Mouse (Mus musculus) kidney, embryonic 14.5 days (tissue): ENCODE measurements around the gene Sbf1. TPM values are rescaled to one million over a fixed set of nuclear protein-coding genes. Genes with fewer than 3 reads are reported as not detected.

Experiments
- ATAC-seq: fragments of 200-750 bp; cut with Nextera tagmentation; 2 replicates; pipeline ENCODE4 v1.8.0; 2017; ENCODE audit warnings: moderate number of reproducible peaks, mild to moderate bottlenecking, moderate TSS enrichment, moderate library complexity; ENCODE audit not compliant: low FRiP score, low TSS enrichment
- H3K27ac ChIP-seq: fragments of 300-500 bp; sonication (generic); 2 replicates; pipeline ENCODE4 v1.5.1; 2014; ENCODE audit warnings: low read depth, mild to moderate bottlenecking, low read length, moderate library complexity, mixed read lengths
- H3K27me3 ChIP-seq: fragments of 300-500 bp; sonication (generic); 2 replicates; pipeline ENCODE4 v1.6.1; 2014; ENCODE audit warnings: mild to moderate bottlenecking, low read length; ENCODE audit not compliant: control insufficient read depth, insufficient read depth
- H3K36me3 ChIP-seq: fragments of 300-500 bp; sonication (generic); 2 replicates; pipeline ENCODE4 v1.6.1; 2014; ENCODE audit warnings: low read length, mixed read lengths; ENCODE audit not compliant: control insufficient read depth, insufficient read depth
- H3K4me1 ChIP-seq: fragments of 300-500 bp; sonication (generic); 2 replicates; pipeline ENCODE4 v1.6.1; 2014; ENCODE audit warnings: low read length, mixed read lengths; ENCODE audit not compliant: control insufficient read depth, insufficient read depth
- H3K4me2 ChIP-seq: fragments of 300-500 bp; sonication (generic); replicated peaks from 2 replicates; pipeline ENCODE4 v1.6.1; 2014; ENCODE audit warnings: low read depth, mild to moderate bottlenecking, low read length
- H3K4me3 ChIP-seq: fragments of 300-500 bp; sonication (generic); 2 replicates; pipeline ENCODE4 v1.5.1; 2014; ENCODE audit warnings: mild to moderate bottlenecking, low read length
- H3K9ac ChIP-seq: fragments of 300-500 bp; sonication (generic); 2 replicates; pipeline ENCODE4 v1.6.1; 2014; ENCODE audit warnings: low read depth, mild to moderate bottlenecking, low read length, moderate library complexity
- H3K9me3 ChIP-seq: fragments of 300-500 bp; sonication (generic); 2 replicates; pipeline ENCODE4 v1.6.1; 2016; ENCODE audit warnings: low read length; ENCODE audit not compliant: control insufficient read depth
- WGBS: fragments of 180-500 bp; shearing (Covaris S2); extraction: QIAGEN DNeasy Blood & Tissue Kit; methylation state at CpG from one replicate; pipeline ENCODE4 v1.1.7; 2014; 5-methylcytosine and 5-hydroxymethylcytosine counted together
- polyA plus RNA-seq: library from polyadenylated mRNA; unstranded; fragments of >200 nt; fragmentation: Nextera tagmentation; extraction: Ambion mirVana; gene quantifications from 2 replicates; pipeline ENCODE4 v1.2.1, GENCODE M21; 2014

Gene Sbf1
- polyA plus RNA-seq, 1 experiment from 2014 or later, result 62.0 TPM

DNA sequence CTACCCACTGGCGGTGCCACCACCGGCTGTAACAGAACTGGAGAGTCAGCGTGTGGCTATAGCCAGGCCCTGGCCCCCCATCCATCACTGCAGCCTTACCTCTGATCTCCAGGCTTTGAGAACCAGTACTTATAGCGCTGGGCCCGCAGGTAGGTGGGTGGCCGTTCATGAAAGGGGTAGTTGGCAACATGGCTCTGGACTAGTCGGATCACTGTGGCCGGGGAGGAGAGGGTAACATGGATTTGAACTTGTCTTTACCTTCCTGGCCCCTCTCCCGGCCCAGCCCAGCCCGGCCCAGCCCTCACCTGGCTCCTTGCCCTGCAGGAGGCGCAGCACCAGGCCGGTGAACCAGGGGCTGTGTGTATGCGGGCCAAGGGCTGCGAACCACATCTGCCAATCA, 36.9 kb upstream of the Sbf1 start:
- Histone ChIP-seq H3K36me3 (peaks cover 36% of the 10 kb centered on the region), H3K9ac (no peak overlapping the region), H3K4me1 (peaks cover 7% of the 10 kb centered on the region; the same call in 1 of the 2 replicates), H3K9me3 (no peaks in the 10 kb centered on the region), H3K27ac (no peak overlapping the region), H3K4me2 (no peak overlapping the region), H3K27me3 (no peaks in the 10 kb centered on the region), H3K4me3 (no peak overlapping the region)
- WGBS, result 97% methylated on average over 14 of the region's 14 CpGs
- no peak for ATAC-seq

DNA sequence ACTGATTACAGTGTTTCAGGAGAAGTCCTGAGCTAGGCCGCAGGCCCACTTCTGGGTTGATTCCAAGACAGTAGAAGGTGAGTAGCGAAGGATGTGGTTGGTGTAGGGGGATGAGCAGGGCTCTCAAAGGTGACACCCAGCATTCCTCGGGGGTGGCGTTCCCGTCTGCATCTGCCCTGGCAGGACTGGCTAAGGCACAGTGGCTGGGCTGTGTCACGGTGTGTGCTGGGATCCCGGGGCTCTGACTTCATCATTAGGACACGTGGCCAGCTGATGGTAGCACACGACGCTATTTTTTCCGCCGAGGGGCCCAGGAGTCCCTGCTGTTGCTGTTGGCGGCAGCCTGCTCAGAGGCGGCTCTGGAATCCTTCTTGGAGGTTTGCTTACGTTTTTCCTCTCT, 36.2 kb upstream of the Sbf1 start:
- Histone ChIP-seq H3K36me3 (peaks cover 36% of the 10 kb centered on the region), H3K4me2 (no peak overlapping the region), H3K9me3 (no peaks in the 10 kb centered on the region), H3K27ac (no peak overlapping the region), H3K4me1 (peaks cover 5% of the 10 kb centered on the region; the same call in 1 of the 2 replicates), H3K4me3 (no peak overlapping the region), H3K9ac (no peak overlapping the region), H3K27me3 (no peaks in the 10 kb centered on the region)
- ATAC-seq, result no peak
- 90% methylated on average over 15 of the region's 15 CpGs for WGBS

DNA sequence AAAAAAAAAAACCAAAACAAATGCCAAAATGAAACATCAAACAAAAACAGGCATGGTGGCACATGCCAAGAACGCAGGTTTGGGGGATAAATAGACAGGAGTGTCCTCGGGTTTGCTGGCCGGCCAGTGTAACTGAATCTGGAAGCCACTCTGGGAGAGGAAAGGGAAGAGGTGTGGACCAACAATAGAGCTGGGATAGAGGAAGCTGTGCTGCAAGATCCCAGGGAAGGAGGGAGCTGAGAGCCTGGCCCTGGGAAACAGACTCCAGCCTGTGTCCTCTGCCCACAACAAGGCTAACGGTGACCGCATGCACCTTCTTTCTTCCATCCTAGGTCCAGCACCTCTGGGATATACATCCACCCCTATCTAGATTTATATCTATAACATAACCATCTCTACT, 35.3 kb upstream of the Sbf1 start:
- no peak for ATAC-seq
- Histone ChIP-seq H3K36me3 (peaks cover 36% of the 10 kb centered on the region), H3K27ac (no peak overlapping the region), H3K9me3 (no peaks in the 10 kb centered on the region), H3K4me3 (no peak overlapping the region), H3K27me3 (no peaks in the 10 kb centered on the region), H3K4me2 (no peak overlapping the region), H3K9ac (no peak overlapping the region), H3K4me1 (peaks cover 5% of the 10 kb centered on the region; the same call in 1 of the 2 replicates)
- WGBS, result 74% methylated on average over 5 of the region's 5 CpGs

DNA sequence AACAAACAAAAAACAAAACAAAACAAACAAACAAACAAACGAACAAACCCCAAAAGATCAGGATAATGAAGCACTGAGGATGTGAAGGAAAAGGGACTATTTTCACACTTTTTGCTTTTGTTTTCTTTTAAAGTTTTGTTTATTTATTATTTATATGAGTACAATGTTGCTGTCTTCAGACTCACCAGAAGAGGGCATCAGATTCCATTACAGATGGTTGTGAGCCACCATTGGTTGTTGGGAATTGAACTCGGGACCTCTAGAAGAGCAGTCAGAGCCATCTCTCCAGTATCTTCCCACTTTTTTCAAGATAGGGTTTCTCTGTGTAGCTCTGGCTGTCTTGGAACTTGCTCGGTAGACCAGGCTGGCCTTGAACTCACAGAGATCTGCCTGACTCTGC, 28.2 kb upstream of the Sbf1 start:
- no peak for ATAC-seq
- Histone ChIP-seq H3K27ac (no peak overlapping the region), H3K27me3 (no peaks in the 10 kb centered on the region), H3K4me2 (no peak overlapping the region), H3K9me3 (no peaks in the 10 kb centered on the region), H3K9ac (no peak overlapping the region), H3K36me3 (no peaks in the 10 kb centered on the region), H3K4me3 (no peak overlapping the region), H3K4me1 (no peaks in the 10 kb centered on the region)
- WGBS, result 86% methylated on average over 3 of the region's 3 CpGs

DNA sequence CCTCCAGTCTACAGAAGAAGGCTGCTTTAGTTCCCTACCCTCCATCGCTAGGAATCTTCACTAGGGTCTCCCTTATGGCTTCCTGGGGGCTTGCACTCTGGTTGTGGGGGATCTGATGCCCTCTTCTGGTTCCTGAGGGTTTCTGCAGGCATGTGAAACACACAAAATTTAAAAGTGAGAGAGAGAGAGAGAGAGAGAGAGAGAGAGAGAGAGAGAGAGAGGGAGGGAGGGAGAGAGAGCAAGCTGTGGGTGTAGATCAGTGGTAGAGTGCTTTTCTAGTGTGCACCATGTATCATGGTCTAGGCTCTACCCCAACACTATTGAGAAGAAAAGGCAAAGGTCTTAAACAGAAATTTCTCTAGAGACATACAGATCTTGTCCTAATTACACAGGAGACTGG, 26.6 kb upstream of the Sbf1 start:
- 44% methylated on average over 1 of the region's 1 CpGs for WGBS
- ATAC-seq, result no peak
- no peaks in the 10 kb centered on the region for H3K27me3 ChIP-seq

DNA sequence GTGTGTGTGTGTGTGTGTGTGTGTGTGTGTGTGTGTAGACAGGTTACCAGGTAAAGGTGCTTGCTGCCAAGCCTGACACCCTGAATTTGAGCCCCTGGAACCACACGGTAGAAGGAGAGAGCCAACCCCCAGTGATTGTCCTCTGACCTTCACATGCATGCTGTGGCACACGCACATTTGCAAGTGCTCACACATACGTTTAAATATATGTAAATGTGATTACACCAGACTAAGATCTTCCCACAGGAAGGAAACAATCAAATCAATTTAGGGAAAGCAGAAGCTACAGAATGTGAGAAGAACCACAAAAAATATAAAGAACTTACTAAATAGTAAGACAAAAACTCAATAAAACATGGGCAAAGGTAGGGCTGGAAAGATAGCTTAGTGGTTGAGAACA, 25.0 kb upstream of the Sbf1 start:
- Histone ChIP-seq H3K4me2 (no peak overlapping the region), H3K27ac (no peak overlapping the region), H3K27me3 (no peaks in the 10 kb centered on the region), H3K4me1 (no peaks in the 10 kb centered on the region), H3K9me3 (no peaks in the 10 kb centered on the region), H3K9ac (no peak overlapping the region), H3K36me3 (no peaks in the 10 kb centered on the region), H3K4me3 (no peak overlapping the region)
- ATAC-seq, result no peak
- WGBS, result 84% methylated on average over 3 of the region's 3 CpGs

More for the DNA sequence above, 26.6 kb upstream of the Sbf1 start:
- H3K4me1 ChIP-seq, result no peaks in the 10 kb centered on the region
- no peak overlapping the region for H3K4me3 ChIP-seq
- H3K36me3 ChIP-seq, result no peaks in the 10 kb centered on the region
- H3K4me2 ChIP-seq, result no peak overlapping the region
- H3K9me3 ChIP-seq, result no peaks in the 10 kb centered on the region
- no peak overlapping the region for H3K9ac ChIP-seq
- H3K27ac ChIP-seq, result no peak overlapping the region

DNA sequence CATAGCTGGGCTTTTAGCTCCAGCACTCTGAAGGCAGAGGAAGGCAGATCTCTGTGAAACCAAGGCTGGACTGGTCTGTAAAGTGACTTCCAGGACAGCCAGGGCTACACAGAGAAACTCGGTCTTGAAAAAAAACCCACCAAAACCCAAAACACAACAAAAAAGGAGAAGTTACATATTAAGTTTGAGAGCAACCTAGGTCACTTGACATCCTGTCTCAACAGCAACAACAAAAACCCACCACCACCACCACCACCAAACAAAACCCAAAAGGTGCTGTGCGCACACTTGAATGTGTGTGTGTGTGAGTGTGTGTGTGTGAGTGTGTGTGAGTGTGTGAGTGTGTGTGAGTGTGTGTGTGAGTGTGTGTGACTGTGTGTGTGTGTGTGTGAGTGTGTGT, 24.6 kb upstream of the Sbf1 start:
- no peak overlapping the region for H3K4me2 ChIP-seq
- H3K9me3 ChIP-seq, result no peaks in the 10 kb centered on the region
- no peak overlapping the region for H3K9ac ChIP-seq
- H3K4me3 ChIP-seq, result no peak overlapping the region
- H3K27ac ChIP-seq, result no peak overlapping the region
- H3K36me3 ChIP-seq, result no peaks in the 10 kb centered on the region
- 92% methylated on average over 2 of the region's 2 CpGs for WGBS
- H3K4me1 ChIP-seq, result no peaks in the 10 kb centered on the region
- H3K27me3 ChIP-seq, result no peaks in the 10 kb centered on the region
- ATAC-seq, result no peak

DNA sequence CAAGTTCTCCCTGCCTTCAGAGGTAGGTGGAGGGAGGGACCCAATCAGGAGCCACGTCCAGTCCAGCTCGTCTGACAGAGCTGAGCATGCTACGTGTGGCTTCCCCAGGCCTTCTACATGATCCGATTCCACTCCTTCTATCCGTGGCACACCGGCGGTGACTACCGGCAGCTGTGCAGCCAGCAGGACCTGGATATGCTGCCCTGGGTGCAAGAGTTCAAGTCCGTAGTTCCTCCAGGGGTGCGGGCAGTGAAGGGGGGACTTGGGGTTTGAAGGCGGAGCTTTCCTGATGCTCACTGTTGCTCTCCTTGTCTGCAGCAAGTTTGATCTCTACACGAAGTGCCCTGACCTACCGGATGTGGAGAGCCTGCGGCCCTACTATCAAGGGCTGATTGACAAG, 21.3 kb upstream of the Sbf1 start:
- no peak for ATAC-seq
- Histone ChIP-seq H3K27ac (no peak overlapping the region), H3K9me3 (no peaks in the 10 kb centered on the region), H3K36me3 (no peaks in the 10 kb centered on the region), H3K4me3 (no peak overlapping the region), H3K4me2 (no peak overlapping the region), H3K27me3 (no peaks in the 10 kb centered on the region), H3K9ac (no peak overlapping the region), H3K4me1 (no peaks in the 10 kb centered on the region)
- WGBS, result 89% methylated on average over 14 of the region's 14 CpGs

DNA sequence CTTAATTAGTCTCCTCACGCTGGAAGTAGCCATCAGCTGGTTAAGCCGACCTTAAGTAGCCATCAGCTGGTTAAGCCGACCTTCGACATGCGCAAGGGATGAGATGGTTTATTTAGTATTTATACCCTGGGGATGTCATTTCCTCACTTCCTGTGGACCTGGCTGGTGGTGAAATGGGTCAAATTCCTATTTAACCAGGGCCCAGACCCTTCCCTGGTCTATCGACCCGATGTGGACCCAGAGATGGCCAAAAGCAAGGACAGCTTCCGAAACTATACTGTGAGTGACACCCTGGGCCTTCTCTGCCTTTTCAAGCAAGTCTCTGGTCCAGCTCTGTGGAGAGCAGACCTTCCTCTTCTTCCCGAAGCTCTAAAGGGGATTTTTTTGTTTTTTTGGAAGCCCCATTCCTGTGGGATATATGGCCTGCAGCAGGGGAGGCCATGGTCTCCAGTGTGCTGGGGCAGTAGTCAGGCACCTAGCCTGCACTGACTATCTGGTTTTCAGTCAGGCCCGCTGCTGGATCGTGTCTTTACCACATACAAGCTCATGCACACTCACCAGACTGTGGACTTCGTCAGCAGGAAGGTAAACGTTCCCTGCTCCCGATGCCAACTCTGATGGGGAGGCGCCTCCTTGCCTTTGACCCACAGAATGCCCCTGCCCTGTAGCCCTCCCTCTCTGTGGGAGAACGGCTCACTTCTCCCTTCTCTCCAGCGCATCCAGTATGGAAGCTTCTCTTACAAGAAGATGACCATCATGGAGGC, 19.8 kb upstream of the Sbf1 start:
- Histone ChIP-seq H3K4me2 (no peak overlapping the region), H3K36me3 (no peaks in the 10 kb centered on the region), H3K9ac (no peak overlapping the region), H3K27me3 (no peaks in the 10 kb centered on the region), H3K4me1 (no peaks in the 10 kb centered on the region), H3K27ac (no peak overlapping the region), H3K9me3 (no peaks in the 10 kb centered on the region), H3K4me3 (no peak overlapping the region)
- ATAC-seq, result no peak
- WGBS, result 82% methylated on average over 17 of the region's 17 CpGs
